Comparison of ENCODE assay signal across 12 mouse cellular contexts in the genomic region with DNA sequence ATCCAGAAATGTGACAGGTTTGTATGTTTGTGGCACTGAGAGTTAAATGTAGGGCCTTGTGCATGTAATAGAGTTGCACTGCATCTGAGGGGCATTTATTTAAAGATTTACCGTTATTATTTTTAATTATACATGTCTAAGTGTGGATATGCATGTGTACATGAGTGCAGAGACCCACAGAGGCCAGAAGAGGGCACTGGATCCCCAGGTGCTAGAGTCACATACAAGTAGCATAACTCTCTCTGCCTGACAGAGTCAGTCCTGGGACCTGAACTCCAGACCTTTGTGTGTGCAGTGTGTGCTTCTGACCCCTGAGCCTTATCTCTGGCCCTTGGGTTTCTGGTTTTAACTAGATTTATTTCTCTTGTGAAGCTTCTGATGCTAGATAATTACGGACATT. TPM values are rescaled to one million over a fixed set of nuclear protein-coding genes. Genes with fewer than 3 reads are reported as not detected.
DNase-seq lines count a peak whose midpoint lies in the region; ATAC-seq and TF ChIP-seq lines count a peak whose summit lies in the region.
"Had no signal": no experiment of that assay in that cellular context is flagged by ENCODE, and none has a peak within 500 bp of the region (broad histone marks: within the 10 kb centered on the region; RNA-seq: fewer than 3 reads in every experiment).

No protein-coding gene starts in this region.

- no peaks in the 10 kb centered on the region for H3K36me3 ChIP-seq in forebrain, embryonic 16.5 days (ENCODE audit: control insufficient read depth, insufficient read depth)
- H3K36me3 ChIP-seq: forebrain, embryonic 12.5 days; heart, embryonic 10.5 days had no signal

- ATAC-seq in erythroblast, adult 5-6 weeks (replicated peaks; ENCODE audit: low FRiP score, poor library complexity, severe bottlenecking): peak; percentile 76
- no peak for ATAC-seq in forebrain, embryonic 16.5 days
- ATAC-seq: midbrain, embryonic 16.5 days had no signal

- no peak overlapping the region for H3K4me3 ChIP-seq in gastrocnemius, adult 2 months
- H3K4me3 ChIP-seq in forebrain, embryonic 16.5 days (replicated peaks; ENCODE audit: low read length): no peak overlapping the region
- H3K4me3 ChIP-seq: forebrain, embryonic 12.5 days; heart, embryonic 10.5 days had no signal

- H3K9me3 ChIP-seq in forebrain, embryonic 16.5 days (ENCODE audit: control insufficient read depth, low read length): no peaks in the 10 kb centered on the region
- H3K9me3 ChIP-seq: forebrain, embryonic 12.5 days; heart, embryonic 10.5 days had no signal

- intact Hi-C loops in gastrocnemius, adult 2 months (cut with DNase I): loop anchor here (5.0 to 10.0 kb wide), 2 partner anchors 150 to 1013 kb away; partner anchors contain the start of gene Slc30a5

- H3K9ac ChIP-seq in forebrain, embryonic 16.5 days (replicated peaks; ENCODE audit: low read depth, low read length): no peak overlapping the region
- H3K9ac ChIP-seq: forebrain, embryonic 12.5 days had no signal

- H3K27ac ChIP-seq in gastrocnemius, adult 2 months: no peak overlapping the region
- H3K27ac ChIP-seq in forebrain, embryonic 16.5 days (ENCODE audit: low read length): no peak overlapping the region
- H3K27ac ChIP-seq: forebrain, embryonic 12.5 days; heart, embryonic 10.5 days had no signal

- TF ChIP-seq CTCF in gastrocnemius, adult 2 months (IDR thresholded peaks at IDR 0.05): peak; percentile 63

- WGBS in forebrain, embryonic 16.5 days: 77% methylated on average over 2 of the region's 2 CpGs

- H3K27me3 ChIP-seq in forebrain, embryonic 16.5 days (replicated peaks; ENCODE audit: control insufficient read depth, insufficient read depth, low read length): no peaks in the 10 kb centered on the region
- H3K27me3 ChIP-seq: forebrain, embryonic 12.5 days had no signal

- no peaks in the 10 kb centered on the region for H3K4me1 ChIP-seq in forebrain, embryonic 16.5 days (replicated peaks; ENCODE audit: control insufficient read depth, insufficient read depth, low read length)
- H3K4me1 ChIP-seq: forebrain, embryonic 12.5 days; heart, embryonic 10.5 days had no signal

- no peak for DNase-seq in gastrocnemius, adult 2 months
- DNase-seq in gastrocnemius, postnatal 10 days: no peak
- peak; percentile 20 for DNase-seq in thymus, postnatal 0 days (ENCODE audit: low spot score)
- DNase-seq in thymus, postnatal 25 days: no peak
- DNase-seq in left cerebral cortex, adult 11 months (ENCODE audit: low spot score): no peak
- DNase-seq in cerebellum, postnatal 10 days: no peak
- DNase-seq: adrenal gland, postnatal 36 days had no signal

- H3K4me2 ChIP-seq in forebrain, embryonic 16.5 days (ENCODE audit: low read length): no peak overlapping the region
- H3K4me2 ChIP-seq: forebrain, embryonic 12.5 days had no signal

RNA-seq across cellular contexts. Expression of gene Ccdc125, which starts 14.8 kb away (rescaled TPM):
- total RNA-seq in gastrocnemius, adult 2 months (2021): under 1 TPM; 0.15 to 0.17 TPM
- total RNA-seq in gastrocnemius, postnatal 10 days (2021): 1 to 10 TPM in 1 of 2 experiments, under 1 TPM in 1; 0.94 to 1.4 TPM
- 6.8 and 11.3 TPM in 2 replicates for polyA plus RNA-seq in thymus, postnatal 0 days (2015; fragmentation: Nextera tagmentation; extraction: Ambion mirVana)
- 8.8 and 13.2 TPM in 2 replicates for total RNA-seq in erythroblast, adult 5-6 weeks (2015; ENCODE audit: low replicate concordance)
- 17.0 and 18.6 TPM in 2 replicates for total RNA-seq in erythroblast, adult 5-6 weeks (2017; ENCODE audit: low replicate concordance)
- 1.2 and 1.4 TPM in 2 replicates for polyA plus RNA-seq in forebrain, embryonic 16.5 days (2015; fragmentation: Nextera tagmentation; extraction: Ambion mirVana)

RNA-seq across cellular contexts. Expression of gene Taf9, which starts 33.0 kb away (rescaled TPM):
- total RNA-seq in gastrocnemius, adult 2 months (2021): 1 to 10 TPM in 1 of 2 experiments, under 1 TPM in 1; 0.56 to 7.4 TPM
- 10 to 100 TPM; 10.8 to 12.9 TPM for total RNA-seq in gastrocnemius, postnatal 10 days (2021)
- 50.4 and 55.8 TPM in 2 replicates for polyA plus RNA-seq in thymus, postnatal 0 days (2015; fragmentation: Nextera tagmentation; extraction: Ambion mirVana)
- 3.3 and 15.0 TPM in 2 replicates for total RNA-seq in erythroblast, adult 5-6 weeks (2015; ENCODE audit: low replicate concordance)
- total RNA-seq in erythroblast, adult 5-6 weeks (2017; ENCODE audit: low replicate concordance): 2.2 and 16.3 TPM in 2 replicates
- 23.3 and 30.0 TPM in 2 replicates for polyA plus RNA-seq in forebrain, embryonic 16.5 days (2015; fragmentation: Nextera tagmentation; extraction: Ambion mirVana)

RNA-seq across cellular contexts. Expression of gene Rad17, which starts 33.5 kb away (rescaled TPM):
- 10 to 100 TPM; 11.4 to 13.7 TPM for total RNA-seq in gastrocnemius, adult 2 months (2021)
- 10 to 100 TPM; 11.0 to 11.7 TPM for total RNA-seq in gastrocnemius, postnatal 10 days (2021)
- polyA plus RNA-seq in thymus, postnatal 0 days (2015; fragmentation: Nextera tagmentation; extraction: Ambion mirVana): 21.7 and 25.2 TPM in 2 replicates
- 10.7 and 19.2 TPM in 2 replicates for total RNA-seq in erythroblast, adult 5-6 weeks (2015; ENCODE audit: low replicate concordance)
- 14.7 and 20.5 TPM in 2 replicates for total RNA-seq in erythroblast, adult 5-6 weeks (2017; ENCODE audit: low replicate concordance)
- polyA plus RNA-seq in forebrain, embryonic 16.5 days (2015; fragmentation: Nextera tagmentation; extraction: Ambion mirVana): 21.1 and 23.4 TPM in 2 replicates

RNA-seq across cellular contexts. Expression of gene Ak6, which starts 33.6 kb away (rescaled TPM):
- 10 to 100 TPM; 67.2 to 80.7 TPM for total RNA-seq in gastrocnemius, adult 2 months (2021)
- 10 to 100 TPM; 66.7 to 71.5 TPM for total RNA-seq in gastrocnemius, postnatal 10 days (2021)
- polyA plus RNA-seq in thymus, postnatal 0 days (2015; fragmentation: Nextera tagmentation; extraction: Ambion mirVana): 314 TPM in 2 replicates
- total RNA-seq in erythroblast, adult 5-6 weeks (2015; ENCODE audit: low replicate concordance): 84.9 and 114 TPM in 2 replicates
- 38.1 and 53.0 TPM in 2 replicates for total RNA-seq in erythroblast, adult 5-6 weeks (2017; ENCODE audit: low replicate concordance)
- 359 and 367 TPM in 2 replicates for polyA plus RNA-seq in forebrain, embryonic 16.5 days (2015; fragmentation: Nextera tagmentation; extraction: Ambion mirVana)

RNA-seq across cellular contexts. Expression of gene Cdk7, which starts 46.4 kb away (rescaled TPM):
- 10 to 100 TPM; 11.5 to 13.6 TPM for total RNA-seq in gastrocnemius, adult 2 months (2021)
- total RNA-seq in gastrocnemius, postnatal 10 days (2021): 10 to 100 TPM; 20.4 to 26.9 TPM
- 86.5 and 93.0 TPM in 2 replicates for polyA plus RNA-seq in thymus, postnatal 0 days (2015; fragmentation: Nextera tagmentation; extraction: Ambion mirVana)
- 5.0 and 16.1 TPM in 2 replicates for total RNA-seq in erythroblast, adult 5-6 weeks (2015; ENCODE audit: low replicate concordance)
- 12.5 and 13.5 TPM in 2 replicates for total RNA-seq in erythroblast, adult 5-6 weeks (2017; ENCODE audit: low replicate concordance)
- polyA plus RNA-seq in forebrain, embryonic 16.5 days (2015; fragmentation: Nextera tagmentation; extraction: Ambion mirVana): 56.5 and 56.9 TPM in 2 replicates

Comparison
In these comparisons a context has a peak if more than half of its experiments do, and no peak if none do; other contexts are left out.
1. RNA of gene Ccdc125, which starts 14.8 kb away (total RNA-seq): 8.8 to 18.6 TPM in erythroblast, adult 5-6 weeks; 0.94 to 1.4 TPM in gastrocnemius, postnatal 10 days and 0.15 to 0.17 TPM in gastrocnemius, adult 2 months; every median in the first group is over 4 times any median in the second.